ENCODE assay signal across 8 mouse cellular contexts in the genomic region with DNA sequence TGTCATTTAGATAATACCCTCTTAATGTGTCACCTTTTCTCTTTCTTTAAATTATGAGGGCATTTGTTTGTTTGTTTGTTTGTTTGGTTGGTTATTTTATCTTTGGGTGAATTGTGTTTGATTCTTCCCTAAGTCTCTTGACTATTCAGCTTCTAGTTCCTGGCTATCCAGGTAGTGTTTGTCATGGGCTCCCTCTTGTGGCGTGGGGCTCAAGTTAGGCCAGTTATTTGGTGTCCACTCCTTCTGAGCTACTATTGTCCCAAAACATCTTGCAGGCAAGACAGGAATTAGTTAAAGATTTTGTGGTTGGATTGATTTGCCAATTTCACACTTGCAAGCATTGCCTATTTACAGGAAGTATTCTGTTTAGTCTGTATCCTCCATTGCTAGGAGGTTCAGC.
DNase-seq lines count a peak whose midpoint lies in the region; TF ChIP-seq lines count a peak whose summit lies in the region.

No protein-coding gene starts in this region.

- intact Hi-C loops in heart, postnatal 36 days (cut with DNase I) = loop anchor here (2.0 to 10.0 kb wide), 2 partner anchors 535 to 747 kb away; no protein-coding TSS in a partner anchor

- no peak overlapping the region for H3K4me3 ChIP-seq in CH12.LX (replicated peaks in 1 of 3; ENCODE audit: low read depth in 2 of 3, low read length in 2 of 3, poor library complexity in 1 of 3)
- no peak overlapping the region for H3K4me3 ChIP-seq in midbrain, embryonic 10.5 days

- TF ChIP-seq RAD21 in CH12.LX (IDR thresholded peaks at IDR 0.05; ENCODE audit: low read depth, low read length) = peak; percentile 72

- no peak for TF ChIP-seq POLR2A in CH12.LX (IDR thresholded peaks at IDR 0.05; ENCODE audit: low read depth, low read length)

- TF ChIP-seq CTCF in CH12.LX (conservative IDR thresholded peaks at IDR 0.05 in 1 of 2, IDR thresholded peaks at IDR 0.05 in 1 of 2; ENCODE audit: low read depth in 2 of 2, low read length in 2 of 2) = peak in 1 of 2 experiments; percentile 64; a peak in 2 of 4 replicates

- H3K27ac ChIP-seq in CH12.LX (ENCODE audit: insufficient read depth, low read depth) = no peak overlapping the region
- no peak overlapping the region for H3K27ac ChIP-seq in midbrain, embryonic 10.5 days (replicated peaks)

- no peaks in the 10 kb centered on the region for H3K79me2 ChIP-seq in CH12.LX (replicated peaks; ENCODE audit: control insufficient read depth, extremely low read depth, insufficient read depth, poor library complexity, severe bottlenecking)

- TF ChIP-seq EP300 in CH12.LX (IDR thresholded peaks at IDR 0.05; ENCODE audit: low read length) = no peak

- H3K4me1 ChIP-seq in CH12.LX (ENCODE audit: control insufficient read depth in 1 of 2, insufficient read depth in 2 of 2) = no peaks in the 10 kb centered on the region
- H3K4me1 ChIP-seq in midbrain, embryonic 10.5 days = no peaks in the 10 kb centered on the region

- 42% methylated on average over 1 of the region's 1 CpGs for WGBS in midbrain, embryonic 10.5 days

- dilution Hi-C loops in CH12.LX (cut with MboI; ENCODE audit: extremely low pct_ligation_motif_present, extremely low pct_unique_long_range_greater_than_20kb, low sequenced_read_pairs) = no loop called here

- H3K9ac ChIP-seq in CH12.LX (ENCODE audit: insufficient read depth, low read depth) = no peak overlapping the region

- peaks cover 2% of the 10 kb centered on the region for H3K9me3 ChIP-seq in CH12.LX (replicated peaks; ENCODE audit: low read length)
- H3K9me3 ChIP-seq in midbrain, embryonic 10.5 days (replicated peaks) = no peaks in the 10 kb centered on the region

- H3K36me3 ChIP-seq in CH12.LX (replicated peaks in 1 of 2; ENCODE audit: control insufficient read depth in 1 of 2, insufficient read depth in 1 of 2, low read length in 1 of 2) = no peaks in the 10 kb centered on the region
- no peaks in the 10 kb centered on the region for H3K36me3 ChIP-seq in midbrain, embryonic 10.5 days

- DNase-seq in heart, postnatal 36 days = peak; percentile 1 to 5
- no peak for DNase-seq in heart, adult 9 months (ENCODE audit: low spot score in 2 of 2)
- peak; percentile 39 for DNase-seq in CH12.LX (ENCODE audit: extremely low read depth)
- peak; percentile 64 to 65 for DNase-seq in cerebellum, adult 18-20 months
- peak; percentile 32 to 40 for DNase-seq in kidney, postnatal 25 days
- peak; percentile 51 for DNase-seq in right cerebral cortex, adult 18-20 months
- DNase-seq in midbrain, embryonic 10.5 days (ENCODE audit: low spot score) = no peak
- DNase-seq in urinary bladder, postnatal 14 days (ENCODE audit: low spot score) = no peak

- no peaks in the 10 kb centered on the region for H3K27me3 ChIP-seq in CH12.LX (replicated peaks)
- no peaks in the 10 kb centered on the region for H3K27me3 ChIP-seq in midbrain, embryonic 10.5 days (ENCODE audit: low read depth, poor library complexity, severe bottlenecking)

- H3K4me2 ChIP-seq in CH12.LX (ENCODE audit: insufficient read depth, low read depth, poor library complexity, severe bottlenecking) = no peak overlapping the region

- in situ Hi-C loops in CH12.LX (cut with MboI; ENCODE audit: low pct_ligation_motif_present, low pct_unique_long_range_greater_than_20kb, low sequenced_read_pairs) = no loop called here

TF ChIP-seq in CH12.LX, 34 proteins besides CTCF, POLR2A, EP300 and RAD21:
- TF ChIP-seq ZKSCAN1 (IDR thresholded peaks at IDR 0.05; ENCODE audit: borderline replicate concordance, low read depth, low read length) (no peak), SMC3 (IDR thresholded peaks at IDR 0.05; ENCODE audit: low read depth, low read length) (peak; percentile 75), CHD2 (IDR thresholded peaks at IDR 0.05; ENCODE audit: low read length) (no peak), HCFC1 (IDR thresholded peaks at IDR 0.05; ENCODE audit: low read depth, low read length) (no peak)

Comparison
In these comparisons a context has a peak if more than half of its experiments do, and no peak if none do; other contexts are left out.
1. DNase-seq: peak in heart, postnatal 36 days (2 of 2), CH12.LX (single experiment), cerebellum, adult 18-20 months (2 of 2), kidney, postnatal 25 days (2 of 2) and right cerebral cortex, adult 18-20 months (single experiment); none in heart, adult 9 months (0 of 2), midbrain, embryonic 10.5 days (single experiment) and urinary bladder, postnatal 14 days (single experiment).